Mouse (Mus musculus) spleen, adult 2 months (tissue): ENCODE measurements around the gene Gm10203.

ENCODE experiments used
- CTCF ChIP-seq: fragments of 200-500 bp; IDR thresholded peaks from 2 replicates; pipeline ENCODE4 v1.5.1; 2011; ENCODE audit warnings: mild to moderate bottlenecking, inconsistent platforms; ENCODE audit not compliant: insufficient read depth, insufficient read length, insufficient replicate concordance; ENCODE audit errors: extremely low read depth
- POLR2A ChIP-seq: fragments of 200-500 bp; IDR thresholded peaks from 2 replicates; pipeline ENCODE4 v1.6.1; 2011; ENCODE audit warnings: low read depth, low read length, inconsistent platforms

DNA sequence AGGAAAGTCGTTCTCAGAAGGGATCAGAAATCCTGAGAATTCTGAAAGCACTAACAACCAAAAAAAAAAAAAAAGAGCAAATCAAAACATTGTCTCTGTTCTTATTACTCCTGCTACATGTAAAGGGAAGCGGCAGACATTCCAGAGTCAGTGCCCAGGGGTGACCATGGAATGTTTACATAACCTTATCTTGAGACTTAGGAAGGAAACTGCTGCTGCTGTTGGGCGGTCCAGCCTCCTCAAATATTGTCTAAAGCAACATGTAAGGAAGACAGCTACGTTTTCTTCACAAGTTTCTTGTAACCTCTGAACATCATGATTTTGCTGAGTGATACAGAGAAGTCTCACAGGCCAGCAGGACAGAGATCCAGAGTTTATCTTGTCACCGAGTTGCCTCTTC is 36.5 kb upstream of the Gm10203 start:
- TF ChIP-seq POLR2A (no peak), CTCF (no peak)
